Mouse (Mus musculus) midbrain, embryonic 13.5 days (tissue): Measurements from ENCODE around the gene Rinl. TPM values are rescaled to one million over a fixed set of nuclear protein-coding genes. Genes with fewer than 3 reads are reported as not detected.
A peak's percentile ranks its signal among the peaks of the same experiment; 100 is the strongest.

Experiments
- ATAC-seq: fragments of 200-750 bp; cut with Nextera tagmentation; 2 replicates; pipeline ENCODE4 v1.8.0; 2017; ENCODE audit warnings: mild to moderate bottlenecking, moderate TSS enrichment, moderate library complexity
- H3K27ac ChIP-seq: fragments of 300-500 bp; sonication (generic); 2 replicates; pipeline ENCODE4 v1.5.1; 2015; ENCODE audit warnings: inconsistent platforms, mild to moderate bottlenecking, moderate library complexity
- H3K27me3 ChIP-seq: fragments of 300-500 bp; sonication (generic); 2 replicates; pipeline ENCODE4 v1.6.1; 2015; ENCODE audit warnings: mild to moderate bottlenecking, inconsistent platforms
- H3K36me3 ChIP-seq: fragments of 300-500 bp; sonication (generic); 2 replicates; pipeline ENCODE4 v1.6.1; 2015; ENCODE audit warnings: mild to moderate bottlenecking, inconsistent platforms
- H3K4me1 ChIP-seq: fragments of 300-500 bp; sonication (generic); replicated peaks from 2 replicates; pipeline ENCODE4 v1.6.1; 2015; ENCODE audit warnings: inconsistent platforms
- H3K4me2 ChIP-seq: fragments of 300-500 bp; sonication (generic); replicated peaks from 2 replicates; pipeline ENCODE4 v1.6.1; 2015; ENCODE audit warnings: moderate library complexity, mild to moderate bottlenecking, inconsistent platforms
- H3K4me3 ChIP-seq: fragments of 300-500 bp; sonication (generic); replicated peaks from 2 replicates; pipeline ENCODE4 v1.5.1; 2015; ENCODE audit warnings: mild to moderate bottlenecking, inconsistent platforms
- H3K9ac ChIP-seq: fragments of 300-500 bp; sonication (generic); replicated peaks from 2 replicates; pipeline ENCODE4 v1.6.1; 2015; ENCODE audit warnings: mild to moderate bottlenecking, inconsistent platforms
- H3K9me3 ChIP-seq: fragments of 300-500 bp; sonication (generic); 2 replicates; pipeline ENCODE4 v1.6.1; 2016; ENCODE audit warnings: mild to moderate bottlenecking, inconsistent platforms
- WGBS: fragments of 180-500 bp; shearing (Covaris S2); methylation state at CpG from one replicate; pipeline ENCODE4 v1.1.7; 2015; 5-methylcytosine and 5-hydroxymethylcytosine counted together
- polyA plus RNA-seq: library from polyadenylated mRNA; unstranded; fragments of >200 nt; fragmentation: Nextera tagmentation; extraction: Ambion mirVana; gene quantifications from 2 replicates; pipeline ENCODE4 v1.2.1, GENCODE M21; 2015

The Rinl gene
- polyA plus RNA-seq, 1 experiment from 2014 or later, result 1.9 TPM

DNA sequence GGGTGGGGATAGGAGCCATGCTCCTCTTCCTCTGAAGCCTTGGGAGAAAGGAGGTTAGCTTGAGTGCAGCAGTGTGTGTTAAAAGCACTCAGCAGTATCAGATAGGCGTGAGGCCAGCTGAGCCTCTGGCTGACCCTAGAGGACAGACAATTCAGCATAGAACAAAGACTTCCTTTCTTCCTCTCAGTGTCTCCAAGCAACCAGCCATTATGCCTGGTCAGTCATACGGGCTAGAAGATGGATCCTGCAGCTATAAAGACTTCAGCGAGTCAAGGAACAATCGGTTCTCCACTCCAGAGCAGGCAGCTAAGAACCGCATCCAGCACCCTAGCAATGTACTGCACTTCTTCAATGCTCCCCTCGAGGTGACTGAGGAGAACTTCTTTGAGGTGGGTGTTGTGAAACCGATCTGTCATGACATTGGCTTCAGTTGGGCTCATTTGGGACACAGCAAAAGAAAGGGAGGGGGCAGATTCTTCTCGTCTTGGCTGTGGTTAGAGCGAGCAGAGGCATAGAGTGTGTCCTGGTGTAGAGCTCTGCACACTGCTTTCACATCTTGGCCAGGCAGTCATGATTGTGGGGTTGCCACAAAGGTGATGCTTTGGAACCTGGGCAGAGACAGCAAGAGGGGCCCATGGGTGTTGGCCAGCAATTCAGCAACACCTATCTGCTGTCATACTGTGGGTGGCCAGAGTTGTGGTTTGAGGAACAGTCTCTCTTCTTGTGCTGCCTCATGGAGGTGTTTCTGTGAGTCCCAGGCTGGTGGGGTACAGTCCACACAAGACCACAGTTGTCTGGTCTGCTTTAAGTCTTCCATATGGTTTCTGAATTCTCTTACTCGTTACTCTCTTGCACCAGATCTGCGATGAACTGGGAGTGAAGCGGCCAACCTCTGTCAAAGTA, 31.8 kb downstream of the Rinl start:
- WGBS, result 36% methylated on average over 12 of the region's 12 CpGs
- no peaks in the 10 kb centered on the region for H3K9me3 ChIP-seq
- H3K4me3 ChIP-seq, result no peak overlapping the region
- no peak overlapping the region for H3K4me2 ChIP-seq
- H3K27me3 ChIP-seq, result no peaks in the 10 kb centered on the region
- 0 out of 2 replicates have a peak, but pooled peaks have one; percentile 15 for ATAC-seq
- H3K27ac ChIP-seq, result peak overlapping the region; percentile 69
- peaks cover 74% of the 10 kb centered on the region for H3K36me3 ChIP-seq
- H3K9ac ChIP-seq, result peak overlapping the region; percentile 40; the same call in 1 of the 2 replicates
- H3K4me1 ChIP-seq, result peaks cover 69% of the 10 kb centered on the region

DNA sequence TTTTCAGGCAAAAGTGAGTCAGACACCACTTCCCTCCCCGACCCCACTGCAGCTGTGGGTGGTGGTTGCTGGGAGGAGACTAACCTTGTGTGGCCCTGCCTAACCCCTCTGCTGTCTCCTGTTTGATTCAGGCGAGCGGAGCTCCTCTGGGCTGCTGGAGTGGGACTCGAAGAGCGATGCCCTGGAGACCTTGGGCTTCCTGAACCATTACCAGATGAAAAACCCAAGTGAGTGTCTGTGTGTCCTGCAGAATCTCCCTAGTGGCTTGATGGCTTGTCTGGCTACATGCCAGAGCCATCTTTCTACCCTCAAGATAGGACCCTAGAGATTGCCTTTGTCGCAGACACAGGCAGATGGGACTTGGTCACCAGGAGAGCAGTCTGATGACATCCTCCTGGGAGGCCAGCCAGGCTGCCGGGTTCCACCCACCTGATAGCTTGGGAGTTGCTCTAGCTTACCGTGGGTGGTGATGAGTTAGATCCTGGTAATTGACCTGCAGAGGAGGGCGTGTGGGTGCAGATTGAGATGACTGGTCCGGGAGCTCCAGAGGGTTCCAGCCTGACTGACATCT, 32.6 kb downstream of the Rinl start:
- Histone ChIP-seq H3K4me3 (no peak overlapping the region), H3K9ac (no peak overlapping the region), H3K36me3 (peaks cover 67% of the 10 kb centered on the region), H3K27me3 (no peaks in the 10 kb centered on the region), H3K4me2 (no peak overlapping the region), H3K4me1 (peaks cover 68% of the 10 kb centered on the region), H3K9me3 (no peaks in the 10 kb centered on the region), H3K27ac (peak overlapping the region; percentile 69)
- no peak for ATAC-seq
- WGBS, result 75% methylated on average over 10 of the region's 10 CpGs

- 47% methylated on average over 1 of the region's 1 CpGs for WGBS
- H3K36me3 ChIP-seq, result peaks cover 55% of the 10 kb centered on the region
- H3K27ac ChIP-seq, result no peak overlapping the region
These were observed 33.8 kb downstream of the Rinl start for GRCm38 (mm10) chr7:28822556-28822955.

GRCm38 (mm10) chr7:28822993-28823903, 34.5 kb downstream of the Rinl start:
- ATAC-seq, result no peak
- peak overlapping the region; percentile 21; the same call in 1 of the 2 replicates for H3K27ac ChIP-seq
- H3K4me2 ChIP-seq, result no peak overlapping the region
- no peaks in the 10 kb centered on the region for H3K27me3 ChIP-seq
- H3K4me1 ChIP-seq, result peaks cover 49% of the 10 kb centered on the region
- no peaks in the 10 kb centered on the region for H3K9me3 ChIP-seq
- WGBS, result 61% methylated on average over 10 of the region's 10 CpGs
- H3K4me3 ChIP-seq, result no peak overlapping the region
- H3K36me3 ChIP-seq, result peaks cover 48% of the 10 kb centered on the region
- no peak overlapping the region for H3K9ac ChIP-seq

More at GRCm38 (mm10) chr7:28822556-28822955, 33.8 kb downstream of the Rinl start:
- Histone ChIP-seq H3K4me3 (no peak overlapping the region), H3K9ac (no peak overlapping the region), H3K4me2 (no peak overlapping the region), H3K4me1 (peaks cover 56% of the 10 kb centered on the region), H3K27me3 (no peaks in the 10 kb centered on the region), H3K9me3 (no peaks in the 10 kb centered on the region)
- no peak for ATAC-seq

DNA sequence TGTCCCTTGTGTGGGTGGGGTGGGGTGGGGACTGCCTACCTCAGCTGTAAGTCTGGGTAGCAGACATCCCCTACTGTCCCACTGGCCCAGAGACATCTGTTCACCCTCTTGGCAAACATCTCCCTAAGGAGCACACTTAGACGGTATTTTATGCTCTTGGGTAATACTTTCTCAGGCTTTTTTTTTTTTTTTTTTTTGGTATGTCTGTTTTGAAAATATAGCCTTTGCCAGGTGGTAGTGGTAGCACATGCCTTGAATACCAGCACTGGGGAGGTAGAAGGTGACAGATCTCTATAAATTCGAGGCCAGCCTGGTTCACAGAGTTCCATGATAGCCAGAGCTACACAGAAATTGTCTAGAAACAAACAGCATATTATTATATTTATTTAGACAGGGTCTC, 35.2 kb downstream of the Rinl start:
- Histone ChIP-seq H3K36me3 (peaks cover 41% of the 10 kb centered on the region), H3K9ac (no peak overlapping the region), H3K27ac (no peak overlapping the region), H3K4me1 (peaks cover 44% of the 10 kb centered on the region), H3K27me3 (no peaks in the 10 kb centered on the region), H3K4me2 (no peak overlapping the region), H3K4me3 (no peak overlapping the region), H3K9me3 (no peaks in the 10 kb centered on the region)
- ATAC-seq, result no peak
- 64% methylated on average over 2 of the region's 2 CpGs for WGBS

GRCm38 (mm10) chr7:28824941-28825685, 36.3 kb downstream of the Rinl start, which contains the start of gene Ech1:
Ech1 (plus strand) TSS chr7:28825217.
- Histone ChIP-seq H3K4me1 (peaks cover 34% of the 10 kb centered on the region), H3K36me3 (peaks cover 36% of the 10 kb centered on the region), H3K4me2 (peak within 1 kb of the TSS; percentile 56), H3K27ac (peak within 1 kb of the TSS; percentile 80), H3K9me3 (no peaks in the 10 kb centered on the region), H3K4me3 (peak within 1 kb of the TSS; percentile 51), H3K9ac (peak within 1 kb of the TSS; percentile 66), H3K27me3 (no peaks in the 10 kb centered on the region)
- 2% methylated on average over 33 of the region's 33 CpGs for WGBS
- ATAC-seq, result peak; percentile 86

GRCm38 (mm10) chr7:28825686-28826401, 37.1 kb downstream of the Rinl start:
- no peaks in the 10 kb centered on the region for H3K27me3 ChIP-seq
- peak overlapping the region; percentile 56 for H3K4me2 ChIP-seq
- peak; percentile 31; the same call in 1 of the 2 replicates for ATAC-seq
- H3K9me3 ChIP-seq, result no peaks in the 10 kb centered on the region
- peak overlapping the region; percentile 51 for H3K4me3 ChIP-seq
- H3K36me3 ChIP-seq, result peaks cover 35% of the 10 kb centered on the region
- H3K4me1 ChIP-seq, result peaks cover 26% of the 10 kb centered on the region
- peak overlapping the region; percentile 66 for H3K9ac ChIP-seq
- H3K27ac ChIP-seq, result 0 out of 2 replicates have a peak overlapping the region, but pooled peaks have one; percentile 20
- WGBS, result 64% methylated on average over 11 of the region's 11 CpGs

GRCm38 (mm10) chr7:28826402-28826772, 37.6 kb downstream of the Rinl start:
- peaks cover 35% of the 10 kb centered on the region for H3K36me3 ChIP-seq
- H3K9me3 ChIP-seq, result no peaks in the 10 kb centered on the region
- H3K4me1 ChIP-seq, result peaks cover 21% of the 10 kb centered on the region
- H3K27ac ChIP-seq, result no peak overlapping the region
- no peak overlapping the region for H3K9ac ChIP-seq
- no peak overlapping the region for H3K4me2 ChIP-seq
- 91% methylated on average over 7 of the region's 7 CpGs for WGBS
- ATAC-seq, result no peak
- no peaks in the 10 kb centered on the region for H3K27me3 ChIP-seq
- no peak overlapping the region for H3K4me3 ChIP-seq

- H3K4me3 ChIP-seq, result no peak overlapping the region
- no peak overlapping the region for H3K9ac ChIP-seq
- peaks cover 34% of the 10 kb centered on the region for H3K36me3 ChIP-seq
- WGBS, result 66% methylated on average over 3 of the region's 3 CpGs
- H3K27ac ChIP-seq, result no peak overlapping the region
- ATAC-seq, result no peak
- H3K27me3 ChIP-seq, result no peaks in the 10 kb centered on the region
- no peaks in the 10 kb centered on the region for H3K9me3 ChIP-seq
- peaks cover 19% of the 10 kb centered on the region for H3K4me1 ChIP-seq
- H3K4me2 ChIP-seq, result no peak overlapping the region
These were observed 38.6 kb downstream of the Rinl start for GRCm38 (mm10) chr7:28827338-28827737.

GRCm38 (mm10) chr7:28829821-28830220, 41.1 kb downstream of the Rinl start:
- Histone ChIP-seq H3K36me3 (peaks cover 25% of the 10 kb centered on the region), H3K9me3 (no peaks in the 10 kb centered on the region), H3K9ac (no peak overlapping the region), H3K27me3 (no peaks in the 10 kb centered on the region), H3K27ac (no peak overlapping the region), H3K4me3 (no peak overlapping the region), H3K4me2 (no peak overlapping the region), H3K4me1 (peaks cover 8% of the 10 kb centered on the region)
- ATAC-seq, result no peak
- 96% methylated on average over 8 of the region's 8 CpGs for WGBS
